Mouse (Mus musculus) kidney, adult 2 months (tissue): ENCODE measurements around the gene Klrb1b.

Source experiments
- CTCF ChIP-seq: fragments of 200-500 bp; conservative IDR thresholded peaks from 2 replicates; pipeline ENCODE4 v1.5.1; 2011; ENCODE audit warnings: low read depth, mild to moderate bottlenecking, control low read depth, low read length, moderate library complexity, mixed read lengths; ENCODE audit not compliant: insufficient read depth, insufficient read length
- POLR2A ChIP-seq: fragments of 200-500 bp; IDR thresholded peaks from one replicate; pipeline ENCODE4 v1.6.1; 2011; ENCODE audit warnings: low read depth, low read length, control low read depth

- no peak for TF ChIP-seq CTCF
- TF ChIP-seq POLR2A: no peak
These were observed 19.9 kb upstream of the Klrb1b start for GRCm38 (mm10) chr6:128845998-128846542.
